Mouse (Mus musculus): ENCODE data around the gene Agpat3. TPM values are rescaled to one million over a fixed set of nuclear protein-coding genes. Genes with fewer than 3 reads are reported as not detected.
A peak's percentile ranks its signal among the peaks of the same experiment; 100 is the strongest.

Gene Agpat3
- 28.7 and 32.8 TPM in 2 replicates for polyA plus RNA-seq (2014; fragmentation: Nextera tagmentation; extraction: Ambion mirVana)

- no peaks in the 10 kb centered on the region for H3K36me3 ChIP-seq (ENCODE audit: control insufficient read depth, insufficient read depth, low read length)
- no peaks in the 10 kb centered on the region for H3K9me3 ChIP-seq (ENCODE audit: control insufficient read depth, low read length)
- H3K27me3 ChIP-seq (replicated peaks; ENCODE audit: control insufficient read depth, insufficient read depth, low read length): peaks cover 38% of the 10 kb centered on the region
- peak; percentile 55 for DNase-seq (ENCODE audit: low spot score)
- H3K9ac ChIP-seq (ENCODE audit: low read depth, low read length): peak within 1 kb of the TSS; percentile 82
- under 1% methylated on average over 88 of the region's 113 CpGs for WGBS
- peak; percentile 66 for ATAC-seq (replicated peaks; ENCODE audit: low FRiP score)
- H3K4me3 ChIP-seq (ENCODE audit: low read depth, low read length): peak within 1 kb of the TSS; percentile 89
- peaks cover 16% of the 10 kb centered on the region for H3K4me1 ChIP-seq (replicated peaks; ENCODE audit: control insufficient read depth, insufficient read depth, low read length)
- H3K27ac ChIP-seq (ENCODE audit: low read depth, low read length): peak within 1 kb of the TSS; percentile 21; the same call in 1 of the 2 replicates
- peak within 1 kb of the TSS; percentile 93 for H3K4me2 ChIP-seq
Measured at GRCm38 (mm10) chr10:78351887-78352665, at the start of gene Agpat3. TSS of gene Agpat3 (minus strand) at chr10:78352489.

- WGBS: 88% methylated on average over 2 of the region's 2 CpGs
Measured at GRCm38 (mm10) chr10:78401127-78401526, 48.8 kb upstream of the Agpat3 start.

GRCm38 (mm10) chr10:78399090-78399657 lies 46.9 kb upstream of the Agpat3 start:
- DNase-seq (ENCODE audit: low spot score) (no peak), ATAC-seq (replicated peaks; ENCODE audit: low FRiP score) (peak; percentile 83)
- Histone ChIP-seq H3K9ac (ENCODE audit: low read depth, low read length) (no peak overlapping the region), H3K4me1 (replicated peaks; ENCODE audit: control insufficient read depth, insufficient read depth, low read length) (peaks cover 23% of the 10 kb centered on the region), H3K36me3 (ENCODE audit: control insufficient read depth, insufficient read depth, low read length) (peaks cover 44% of the 10 kb centered on the region), H3K4me3 (ENCODE audit: low read depth, low read length) (no peak overlapping the region), H3K9me3 (ENCODE audit: control insufficient read depth, low read length) (no peaks in the 10 kb centered on the region), H3K27me3 (replicated peaks; ENCODE audit: control insufficient read depth, insufficient read depth, low read length) (no peaks in the 10 kb centered on the region), H3K27ac (ENCODE audit: low read depth, low read length) (peak overlapping the region; percentile 56; the same call in 1 of the 2 replicates), H3K4me2 (no peak overlapping the region)
- WGBS: 42% methylated on average over 17 of the region's 17 CpGs

More at GRCm38 (mm10) chr10:78401127-78401526, 48.8 kb upstream of the Agpat3 start:
- Histone ChIP-seq H3K4me2 (no peak overlapping the region), H3K4me1 (replicated peaks; ENCODE audit: control insufficient read depth, insufficient read depth, low read length) (peaks cover 23% of the 10 kb centered on the region), H3K27ac (ENCODE audit: low read depth, low read length) (no peak overlapping the region), H3K4me3 (ENCODE audit: low read depth, low read length) (no peak overlapping the region), H3K9me3 (ENCODE audit: control insufficient read depth, low read length) (no peaks in the 10 kb centered on the region), H3K36me3 (ENCODE audit: control insufficient read depth, insufficient read depth, low read length) (peaks cover 61% of the 10 kb centered on the region), H3K9ac (ENCODE audit: low read depth, low read length) (no peak overlapping the region), H3K27me3 (replicated peaks; ENCODE audit: control insufficient read depth, insufficient read depth, low read length) (no peaks in the 10 kb centered on the region)
- DNase-seq (ENCODE audit: low spot score): no peak
- no peak for ATAC-seq (replicated peaks; ENCODE audit: low FRiP score)

- WGBS: 60% methylated on average over 4 of the region's 4 CpGs
- Histone ChIP-seq H3K4me1 (replicated peaks; ENCODE audit: control insufficient read depth, insufficient read depth, low read length) (peaks cover 25% of the 10 kb centered on the region), H3K27ac (ENCODE audit: low read depth, low read length) (no peak overlapping the region), H3K4me3 (ENCODE audit: low read depth, low read length) (no peak overlapping the region), H3K36me3 (ENCODE audit: control insufficient read depth, insufficient read depth, low read length) (peaks cover 20% of the 10 kb centered on the region), H3K9me3 (ENCODE audit: control insufficient read depth, low read length) (no peaks in the 10 kb centered on the region), H3K27me3 (replicated peaks; ENCODE audit: control insufficient read depth, insufficient read depth, low read length) (peaks cover 7% of the 10 kb centered on the region; the same call in 1 of the 2 replicates), H3K4me2 (no peak overlapping the region), H3K9ac (ENCODE audit: low read depth, low read length) (no peak overlapping the region)
- DNase-seq (ENCODE audit: low spot score) (no peak), ATAC-seq (replicated peaks; ENCODE audit: low FRiP score) (no peak)
Measured at GRCm38 (mm10) chr10:78396625-78396885, 44.3 kb upstream of the Agpat3 start.

GRCm38 (mm10) chr10:78395819-78396624 lies 43.7 kb upstream of the Agpat3 start:
- no peak overlapping the region for H3K4me2 ChIP-seq
- no peak for ATAC-seq (replicated peaks; ENCODE audit: low FRiP score)
- WGBS: 14% methylated on average over 17 of the region's 17 CpGs

GRCm38 (mm10) chr10:78395377-78395776 lies 43.1 kb upstream of the Agpat3 start:
- Histone ChIP-seq H3K36me3 (ENCODE audit: control insufficient read depth, insufficient read depth, low read length) (peaks cover 8% of the 10 kb centered on the region), H3K27me3 (replicated peaks; ENCODE audit: control insufficient read depth, insufficient read depth, low read length) (peaks cover 18% of the 10 kb centered on the region), H3K9ac (ENCODE audit: low read depth, low read length) (no peak overlapping the region), H3K9me3 (ENCODE audit: control insufficient read depth, low read length) (no peaks in the 10 kb centered on the region), H3K4me3 (ENCODE audit: low read depth, low read length) (no peak overlapping the region), H3K4me1 (replicated peaks; ENCODE audit: control insufficient read depth, insufficient read depth, low read length) (peaks cover 17% of the 10 kb centered on the region), H3K4me2 (no peak overlapping the region), H3K27ac (ENCODE audit: low read depth, low read length) (no peak overlapping the region)
- DNase-seq (ENCODE audit: low spot score) (no peak), ATAC-seq (replicated peaks; ENCODE audit: low FRiP score) (no peak)
- 78% methylated on average over 3 of the region's 3 CpGs for WGBS

More at GRCm38 (mm10) chr10:78395819-78396624, 43.7 kb upstream of the Agpat3 start:
- H3K27me3 ChIP-seq (replicated peaks; ENCODE audit: control insufficient read depth, insufficient read depth, low read length): peaks cover 12% of the 10 kb centered on the region
- H3K4me3 ChIP-seq (ENCODE audit: low read depth, low read length): no peak overlapping the region
- peak; percentile 89 for DNase-seq (ENCODE audit: low spot score)
- H3K27ac ChIP-seq (ENCODE audit: low read depth, low read length): no peak overlapping the region
- H3K36me3 ChIP-seq (ENCODE audit: control insufficient read depth, insufficient read depth, low read length): peaks cover 15% of the 10 kb centered on the region
- H3K4me1 ChIP-seq (replicated peaks; ENCODE audit: control insufficient read depth, insufficient read depth, low read length): peaks cover 23% of the 10 kb centered on the region
- H3K9ac ChIP-seq (ENCODE audit: low read depth, low read length): no peak overlapping the region
- no peaks in the 10 kb centered on the region for H3K9me3 ChIP-seq (ENCODE audit: control insufficient read depth, low read length)

GRCm38 (mm10) chr10:78392072-78392471 lies 39.8 kb upstream of the Agpat3 start:
- Histone ChIP-seq H3K4me3 (ENCODE audit: low read depth, low read length) (no peak overlapping the region), H3K27ac (ENCODE audit: low read depth, low read length) (no peak overlapping the region), H3K4me1 (replicated peaks; ENCODE audit: control insufficient read depth, insufficient read depth, low read length) (0 out of 2 replicates have a peak, but pooled peaks cover 2% of the 10 kb centered on the region), H3K27me3 (replicated peaks; ENCODE audit: control insufficient read depth, insufficient read depth, low read length) (peaks cover 29% of the 10 kb centered on the region), H3K9me3 (ENCODE audit: control insufficient read depth, low read length) (no peaks in the 10 kb centered on the region), H3K4me2 (peak overlapping the region; percentile 36; the same call in 1 of the 2 replicates), H3K9ac (ENCODE audit: low read depth, low read length) (peak overlapping the region; percentile 32; the same call in 1 of the 2 replicates), H3K36me3 (ENCODE audit: control insufficient read depth, insufficient read depth, low read length) (no peaks in the 10 kb centered on the region)
- WGBS: 2% methylated on average over 18 of the region's 18 CpGs
- DNase-seq (ENCODE audit: low spot score) (peak; percentile 75), ATAC-seq (replicated peaks; ENCODE audit: low FRiP score) (peak; percentile 66)

- Histone ChIP-seq H3K9me3 (ENCODE audit: control insufficient read depth, low read length) (no peaks in the 10 kb centered on the region), H3K4me3 (ENCODE audit: low read depth, low read length) (no peak overlapping the region), H3K4me1 (replicated peaks; ENCODE audit: control insufficient read depth, insufficient read depth, low read length) (0 out of 2 replicates have a peak, but pooled peaks cover 2% of the 10 kb centered on the region), H3K27ac (ENCODE audit: low read depth, low read length) (no peak overlapping the region), H3K4me2 (no peak overlapping the region), H3K27me3 (replicated peaks; ENCODE audit: control insufficient read depth, insufficient read depth, low read length) (peaks cover 29% of the 10 kb centered on the region), H3K9ac (ENCODE audit: low read depth, low read length) (no peak overlapping the region), H3K36me3 (ENCODE audit: control insufficient read depth, insufficient read depth, low read length) (no peaks in the 10 kb centered on the region)
- no peak for ATAC-seq (replicated peaks; ENCODE audit: low FRiP score)
- no peak for DNase-seq (ENCODE audit: low spot score)
- WGBS: 27% methylated on average over 4 of the region's 4 CpGs
Measured at GRCm38 (mm10) chr10:78390982-78391470, 38.7 kb upstream of the Agpat3 start.

Data from liver, embryonic 11.5 days (tissue).